Mouse (Mus musculus): ENCODE results near the gene Rnf152. TPM values are rescaled to one million over a fixed set of nuclear protein-coding genes. Genes with fewer than 3 reads are reported as not detected.

The Rnf152 gene
- polyA plus RNA-seq, 1 experiment: 0.27 TPM

DNA sequence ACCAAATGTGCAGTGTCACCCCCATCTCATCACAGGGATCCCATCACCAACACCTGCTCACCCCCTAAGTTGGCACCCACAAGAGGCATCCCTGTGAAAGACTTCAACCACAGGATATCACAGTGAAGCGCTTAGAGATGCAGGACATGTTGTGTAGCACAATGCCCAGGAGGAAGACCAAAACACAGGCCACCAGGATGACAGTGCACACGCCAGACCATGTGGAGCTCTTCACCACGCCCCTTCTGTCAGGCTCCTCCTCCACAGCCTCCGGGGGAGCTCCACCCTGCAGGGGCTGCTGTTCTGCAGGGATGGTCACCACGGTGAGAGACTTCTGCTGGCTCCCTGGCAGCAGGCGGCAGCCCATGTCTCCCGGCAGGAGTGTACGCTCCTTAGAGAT is 72.4 kb downstream of the Rnf152 start:
- H3K4me1 ChIP-seq (ENCODE audit: control insufficient read depth, insufficient read depth, low read length): no peaks in the 10 kb centered on the region; the same call in 1 of the 2 replicates
- H3K4me3 ChIP-seq (ENCODE audit: control insufficient read depth, low read depth, low read length): no peak overlapping the region
- no peak overlapping the region for H3K27ac ChIP-seq (ENCODE audit: control insufficient read depth, insufficient read depth, low read depth, low read length)
- no peak for TF ChIP-seq CTCF (IDR thresholded peaks at IDR 0.05; ENCODE audit: control insufficient read depth, insufficient read depth, insufficient replicate concordance, low read depth, low read length)
- no peak for TF ChIP-seq POLR2A (IDR thresholded peaks at IDR 0.05; ENCODE audit: control insufficient read depth, low read depth, low read length)
- H3K36me3 ChIP-seq (ENCODE audit: control insufficient read depth, insufficient read depth, low read length): no peaks in the 10 kb centered on the region
- H3K27me3 ChIP-seq (ENCODE audit: control insufficient read depth, insufficient read depth, low read length): no peaks in the 10 kb centered on the region

DNA sequence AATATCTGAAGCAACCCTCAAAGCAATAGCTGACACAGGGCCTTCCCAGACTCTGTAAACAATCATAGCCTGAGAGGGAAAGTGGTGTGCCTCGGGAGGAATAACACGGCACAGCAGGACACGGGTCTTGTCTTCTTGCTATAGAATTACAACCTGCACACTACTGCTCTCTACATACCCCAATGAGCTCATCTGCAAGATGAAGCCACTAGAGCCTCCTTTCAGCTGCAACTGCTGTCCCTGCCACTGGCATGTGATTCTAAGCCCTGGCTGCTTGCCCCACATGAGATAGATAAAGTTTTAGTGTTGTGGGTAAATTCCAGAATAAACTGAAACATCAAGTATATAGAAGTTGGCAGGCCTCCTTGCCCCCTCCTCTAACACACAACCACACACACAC is 75.2 kb downstream of the Rnf152 start:
- Histone ChIP-seq H3K4me1 (ENCODE audit: control insufficient read depth, insufficient read depth, low read length) (no peaks in the 10 kb centered on the region; the same call in 1 of the 2 replicates), H3K4me3 (ENCODE audit: control insufficient read depth, low read depth, low read length) (no peak overlapping the region), H3K36me3 (ENCODE audit: control insufficient read depth, insufficient read depth, low read length) (no peaks in the 10 kb centered on the region), H3K27me3 (ENCODE audit: control insufficient read depth, insufficient read depth, low read length) (no peaks in the 10 kb centered on the region), H3K27ac (ENCODE audit: control insufficient read depth, insufficient read depth, low read depth, low read length) (no peak overlapping the region)
- TF ChIP-seq CTCF (IDR thresholded peaks at IDR 0.05; ENCODE audit: control insufficient read depth, insufficient read depth, insufficient replicate concordance, low read depth, low read length): no peak
- TF ChIP-seq POLR2A (IDR thresholded peaks at IDR 0.05; ENCODE audit: control insufficient read depth, low read depth, low read length): no peak

GRCm38 (mm10) chr1:105280160-105280559 is 76.3 kb downstream of the Rnf152 start:
- H3K36me3 ChIP-seq (ENCODE audit: control insufficient read depth, insufficient read depth, low read length): no peaks in the 10 kb centered on the region
- H3K27me3 ChIP-seq (ENCODE audit: control insufficient read depth, insufficient read depth, low read length): no peaks in the 10 kb centered on the region

GRCm38 (mm10) chr1:105274500-105275194 is 81.9 kb downstream of the Rnf152 start:
- Histone ChIP-seq H3K4me3 (ENCODE audit: control insufficient read depth, low read depth, low read length) (no peak overlapping the region), H3K4me1 (ENCODE audit: control insufficient read depth, insufficient read depth, low read length) (no peaks in the 10 kb centered on the region), H3K27me3 (ENCODE audit: control insufficient read depth, insufficient read depth, low read length) (no peaks in the 10 kb centered on the region), H3K27ac (ENCODE audit: control insufficient read depth, insufficient read depth, low read depth, low read length) (no peak overlapping the region), H3K36me3 (ENCODE audit: control insufficient read depth, insufficient read depth, low read length) (no peaks in the 10 kb centered on the region)
- TF ChIP-seq POLR2A (IDR thresholded peaks at IDR 0.05; ENCODE audit: control insufficient read depth, low read depth, low read length) (no peak), CTCF (IDR thresholded peaks at IDR 0.05; ENCODE audit: control insufficient read depth, insufficient read depth, insufficient replicate concordance, low read depth, low read length) (no peak)

More at GRCm38 (mm10) chr1:105280160-105280559, 76.3 kb downstream of the Rnf152 start:
- H3K4me1 ChIP-seq (ENCODE audit: control insufficient read depth, insufficient read depth, low read length): no peaks in the 10 kb centered on the region; the same call in 1 of the 2 replicates
- no peak overlapping the region for H3K4me3 ChIP-seq (ENCODE audit: control insufficient read depth, low read depth, low read length)
- no peak for TF ChIP-seq POLR2A (IDR thresholded peaks at IDR 0.05; ENCODE audit: control insufficient read depth, low read depth, low read length)
- no peak for TF ChIP-seq CTCF (IDR thresholded peaks at IDR 0.05; ENCODE audit: control insufficient read depth, insufficient read depth, insufficient replicate concordance, low read depth, low read length)
- H3K27ac ChIP-seq (ENCODE audit: control insufficient read depth, insufficient read depth, low read depth, low read length): no peak overlapping the region

DNA sequence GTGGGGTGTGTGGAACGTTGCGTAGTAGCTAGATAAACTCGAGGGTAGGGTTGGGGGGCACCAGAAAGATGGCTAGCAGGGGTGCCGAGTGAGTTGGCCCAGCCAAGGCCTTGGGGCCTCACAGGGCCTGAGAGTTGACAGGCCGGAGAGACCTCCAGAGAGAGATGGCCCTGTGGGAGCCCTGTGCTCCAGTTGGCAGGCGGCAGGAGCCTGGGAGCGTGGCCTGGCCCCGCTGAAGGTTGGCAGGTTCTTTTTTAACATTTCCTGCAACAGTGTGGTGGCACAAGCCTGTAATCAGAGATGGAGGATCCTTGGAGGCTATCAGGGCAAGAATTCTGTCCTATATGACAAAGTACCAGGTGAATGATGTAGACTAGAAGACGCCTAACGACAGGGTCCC is 85.4 kb downstream of the Rnf152 start:
- Histone ChIP-seq H3K27me3 (ENCODE audit: control insufficient read depth, insufficient read depth, low read length) (no peaks in the 10 kb centered on the region), H3K4me1 (ENCODE audit: control insufficient read depth, insufficient read depth, low read length) (no peaks in the 10 kb centered on the region), H3K4me3 (ENCODE audit: control insufficient read depth, low read depth, low read length) (no peak overlapping the region), H3K27ac (ENCODE audit: control insufficient read depth, insufficient read depth, low read depth, low read length) (no peak overlapping the region), H3K36me3 (ENCODE audit: control insufficient read depth, insufficient read depth, low read length) (no peaks in the 10 kb centered on the region)
- TF ChIP-seq CTCF (IDR thresholded peaks at IDR 0.05; ENCODE audit: control insufficient read depth, insufficient read depth, insufficient replicate concordance, low read depth, low read length) (no peak), POLR2A (IDR thresholded peaks at IDR 0.05; ENCODE audit: control insufficient read depth, low read depth, low read length) (no peak)

DNA sequence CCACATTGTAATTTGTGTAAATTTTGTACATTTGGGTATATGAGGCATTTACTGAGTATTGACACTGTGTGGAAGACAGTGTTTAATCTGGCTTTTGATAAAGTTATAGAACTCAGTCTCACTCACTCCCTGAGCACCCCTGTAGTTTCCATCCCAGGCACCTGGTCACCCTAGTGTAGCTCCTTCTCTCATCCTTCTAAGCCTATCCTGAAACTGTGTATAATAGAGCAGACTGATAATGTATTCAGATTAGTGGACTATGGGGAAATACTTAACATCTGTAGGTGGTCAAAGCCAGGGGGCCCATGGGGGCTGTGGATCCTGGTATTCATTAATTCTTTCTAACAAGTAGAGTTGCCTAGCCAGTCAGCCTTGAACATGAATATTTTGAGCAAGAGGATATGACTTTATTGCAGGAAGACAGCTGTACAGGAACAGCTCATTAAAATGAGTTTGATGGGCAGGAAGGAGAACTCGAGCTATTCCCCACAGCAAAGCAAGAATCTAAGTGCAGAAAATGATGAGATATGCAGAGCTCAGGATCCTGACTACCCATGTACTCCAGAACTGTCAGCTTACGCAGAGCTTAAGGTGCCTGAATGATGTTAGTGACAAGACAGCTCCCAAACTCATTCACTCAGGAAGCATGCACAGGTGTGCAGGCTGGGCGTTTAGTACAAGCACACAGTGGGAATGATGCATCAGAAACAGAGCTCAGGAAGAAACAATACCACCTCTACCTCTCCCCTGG is 93.1 kb downstream of the Rnf152 start:
- no peaks in the 10 kb centered on the region for H3K4me1 ChIP-seq (ENCODE audit: control insufficient read depth, insufficient read depth, low read length)
- H3K4me3 ChIP-seq (ENCODE audit: control insufficient read depth, low read depth, low read length): no peak overlapping the region
- no peaks in the 10 kb centered on the region for H3K36me3 ChIP-seq (ENCODE audit: control insufficient read depth, insufficient read depth, low read length)
- H3K27ac ChIP-seq (ENCODE audit: control insufficient read depth, insufficient read depth, low read depth, low read length): no peak overlapping the region
- no peak for TF ChIP-seq POLR2A (IDR thresholded peaks at IDR 0.05; ENCODE audit: control insufficient read depth, low read depth, low read length)
- no peaks in the 10 kb centered on the region for H3K27me3 ChIP-seq (ENCODE audit: control insufficient read depth, insufficient read depth, low read length)

- Histone ChIP-seq H3K27me3 (ENCODE audit: control insufficient read depth, insufficient read depth, low read length) (no peaks in the 10 kb centered on the region), H3K4me1 (ENCODE audit: control insufficient read depth, insufficient read depth, low read length) (no peaks in the 10 kb centered on the region), H3K27ac (ENCODE audit: control insufficient read depth, insufficient read depth, low read depth, low read length) (no peak overlapping the region), H3K4me3 (ENCODE audit: control insufficient read depth, low read depth, low read length) (no peak overlapping the region), H3K36me3 (ENCODE audit: control insufficient read depth, insufficient read depth, low read length) (no peaks in the 10 kb centered on the region)
- no peak for TF ChIP-seq CTCF (IDR thresholded peaks at IDR 0.05; ENCODE audit: control insufficient read depth, insufficient read depth, insufficient replicate concordance, low read depth, low read length)
- TF ChIP-seq POLR2A (IDR thresholded peaks at IDR 0.05; ENCODE audit: control insufficient read depth, low read depth, low read length): no peak
Measured at GRCm38 (mm10) chr1:105260200-105260599, 96.3 kb downstream of the Rnf152 start.
